Mouse (Mus musculus) lung, postnatal 0 days (tissue): ENCODE results near the gene Tmem219.

Source experiments
- CTCF ChIP-seq: IDR thresholded peaks from 2 replicates; pipeline ENCODE4 v1.5.1; 2016; ENCODE audit warnings: antibody characterized with exemption, mild to moderate bottlenecking
- EP300 ChIP-seq: IDR thresholded peaks from 2 replicates; pipeline ENCODE4 v1.6.1; 2016; ENCODE audit warnings: antibody characterized with exemption, mild to moderate bottlenecking, control low read depth

GRCm38 (mm10) chr7:126905590-126905989, 17.1 kb downstream of the Tmem219 start:
- no peak for TF ChIP-seq CTCF
- no peak for TF ChIP-seq EP300
